Mouse (Mus musculus) erythroblast, embryonic 14.5 days (primary cell): ENCODE results near the gene Cuedc1.

Experiments
- GATA1 ChIP-seq: IDR thresholded peaks from 2 replicates; pipeline ENCODE4 v1.6.1; 2012; ENCODE audit warnings: low read length, inconsistent platforms, mixed read lengths
- TAL1 ChIP-seq: IDR thresholded peaks from 3 replicates; pipeline ENCODE4 v1.6.1; 2012; ENCODE audit warnings: low read length, inconsistent platforms, mixed read lengths

GRCm38 (mm10) chr11:88151379-88152155 lies 53.7 kb downstream of the Cuedc1 start:
- TF ChIP-seq TAL1 (no peak), GATA1 (no peak)
